Mouse (Mus musculus) ES-E14 (cell line): ENCODE results near the gene Ppp1r10.

Experiments used
- HCFC1 ChIP-seq: IDR thresholded peaks from 2 replicates; pipeline ENCODE4 v1.6.1; 2012; ENCODE audit warnings: low read length, inconsistent platforms, borderline replicate concordance; ENCODE audit not compliant: insufficient read depth
- MAFK ChIP-seq: IDR thresholded peaks from 2 replicates; pipeline ENCODE4 v1.6.1; 2014; ENCODE audit warnings: mild to moderate bottlenecking, low read depth, low read length, inconsistent platforms; ENCODE audit not compliant: insufficient read depth
- ZNF384 ChIP-seq: IDR thresholded peaks from 2 replicates; pipeline ENCODE4 v1.6.1; 2012; ENCODE audit warnings: low read depth, low read length, inconsistent platforms

GRCm38 (mm10) chr17:35981776-35982175 is 65.5 kb downstream of the Ppp1r10 start:
- no peak for TF ChIP-seq HCFC1
- TF ChIP-seq ZNF384: no peak
- TF ChIP-seq MAFK: no peak
